Mouse (Mus musculus) lung, adult 2 months (tissue): ENCODE results near the gene Nat8l.

Source experiments
- CTCF ChIP-seq: fragments of 200-500 bp; IDR thresholded peaks from 2 replicates; pipeline ENCODE4 v1.5.1; 2011; ENCODE audit warnings: mild to moderate bottlenecking, low read length, control low read depth; ENCODE audit not compliant: insufficient read depth
- POLR2A ChIP-seq: fragments of 200-500 bp; IDR thresholded peaks from 2 replicates; pipeline ENCODE4 v1.6.1; 2011; ENCODE audit warnings: low read depth, mild to moderate bottlenecking, control low read depth, low read length, borderline replicate concordance; ENCODE audit errors: extremely low read depth

- TF ChIP-seq CTCF = no peak
- no peak for TF ChIP-seq POLR2A
Measured at GRCm38 (mm10) chr5:34014652-34015051, 18.9 kb downstream of the Nat8l start.
